Mouse (Mus musculus): ENCODE measurements around the gene Fam163b.

The Fam163b gene

DNA sequence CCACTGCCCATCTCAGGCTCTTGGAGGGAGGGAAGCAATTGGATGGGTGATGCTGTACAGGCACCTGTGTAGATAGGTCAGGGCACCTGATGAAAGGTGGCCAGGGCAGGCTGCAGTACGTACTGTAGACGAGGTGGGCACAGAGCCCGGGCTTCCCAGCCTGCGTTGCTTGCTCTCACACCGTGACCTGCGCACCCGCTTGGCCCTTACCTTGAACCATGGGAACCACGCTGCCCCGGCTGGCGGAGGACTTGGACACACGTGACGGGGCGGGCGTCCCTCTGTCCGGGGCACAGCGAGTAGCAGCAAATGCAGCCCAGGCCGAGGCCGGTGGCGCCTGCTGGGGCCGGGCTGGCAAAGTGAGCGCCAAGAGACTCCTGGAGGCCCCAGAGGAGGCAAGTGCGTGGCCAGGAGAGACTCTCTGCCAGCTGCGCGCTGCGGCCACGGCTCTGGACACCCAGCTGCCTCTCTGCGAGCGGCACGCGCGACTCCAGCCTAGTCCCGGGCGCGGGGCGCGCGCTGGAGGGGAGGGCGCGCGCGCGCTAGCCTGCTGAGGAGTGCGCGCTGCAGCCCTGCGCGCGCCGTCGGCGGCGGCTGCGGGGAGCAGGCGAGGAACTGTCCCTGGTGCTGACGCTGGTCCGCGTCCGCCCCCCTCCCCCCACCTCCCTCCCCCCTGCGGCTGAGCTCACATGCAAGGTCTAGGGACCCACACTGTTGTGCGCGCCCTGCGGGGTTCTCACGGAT, at the start of gene Fam163b:
Fam163b (minus strand) TSS at position 542 of the 744 bp plus-strand sequence.
- DNase-seq (ENCODE audit: low spot score), result peak; percentile 71

DNA sequence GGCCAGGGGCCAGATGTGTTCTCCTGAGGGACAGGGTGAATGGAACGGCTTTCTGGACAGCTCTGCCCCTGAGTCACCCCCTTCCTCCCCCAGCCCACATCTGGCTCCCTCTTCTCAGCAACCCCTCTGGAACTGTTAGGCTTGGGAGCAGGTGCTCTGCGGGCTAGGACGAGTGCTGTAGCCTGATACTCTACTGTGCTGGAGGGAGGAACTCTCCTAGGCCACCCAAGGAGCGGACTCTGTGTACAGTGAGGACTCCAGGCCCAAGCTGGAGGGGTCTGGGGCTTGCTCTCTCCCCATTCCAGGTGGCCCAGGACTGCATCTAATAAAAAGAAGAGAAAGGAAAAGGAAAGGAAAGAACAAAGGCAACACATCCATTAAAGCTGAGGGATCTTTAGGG, 47.7 kb upstream of the Fam163b start:
- no peak for DNase-seq (ENCODE audit: low spot score)

DNA sequence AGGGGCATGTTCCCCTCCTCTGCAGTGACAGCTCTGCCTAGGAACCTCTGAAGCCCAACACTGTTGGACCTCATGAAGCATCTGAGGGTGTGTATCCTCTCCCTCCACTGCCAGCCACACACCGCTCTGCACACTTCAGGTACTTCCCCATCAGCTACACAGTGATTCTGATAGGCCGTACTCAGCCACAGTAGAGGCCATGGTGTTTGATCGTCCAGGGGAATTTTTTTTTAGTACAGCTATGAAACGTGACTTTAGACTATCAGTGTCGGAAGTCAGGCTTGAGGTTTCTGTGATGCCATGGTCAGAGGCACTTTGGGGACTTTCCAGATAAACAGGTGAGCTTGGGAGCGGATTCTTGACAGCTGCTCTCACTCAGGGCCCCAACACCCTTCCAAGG, 45.2 kb upstream of the Fam163b start:
- DNase-seq (ENCODE audit: low spot score), result no peak

DNA sequence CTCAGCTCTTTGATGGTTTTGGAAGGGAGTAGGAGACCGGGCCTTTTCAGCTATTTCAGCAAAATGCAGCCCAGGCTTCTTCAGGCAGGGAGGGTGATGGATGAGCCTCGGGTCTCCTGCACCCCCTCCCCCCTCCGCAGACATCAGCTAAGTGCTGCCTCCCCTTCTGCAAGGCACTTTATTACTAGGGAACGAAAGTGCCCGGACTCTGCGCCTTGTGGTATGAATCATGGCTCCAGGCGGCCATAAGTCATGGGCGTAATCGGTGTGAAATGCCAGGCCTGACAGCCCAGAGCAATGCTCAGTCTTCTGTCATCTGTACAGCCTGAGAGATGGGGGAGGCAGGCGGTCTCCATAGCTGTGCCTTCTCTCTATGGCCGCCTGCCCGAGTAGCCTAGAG, 41.4 kb upstream of the Fam163b start:
- no peak for DNase-seq (ENCODE audit: low spot score)

DNA sequence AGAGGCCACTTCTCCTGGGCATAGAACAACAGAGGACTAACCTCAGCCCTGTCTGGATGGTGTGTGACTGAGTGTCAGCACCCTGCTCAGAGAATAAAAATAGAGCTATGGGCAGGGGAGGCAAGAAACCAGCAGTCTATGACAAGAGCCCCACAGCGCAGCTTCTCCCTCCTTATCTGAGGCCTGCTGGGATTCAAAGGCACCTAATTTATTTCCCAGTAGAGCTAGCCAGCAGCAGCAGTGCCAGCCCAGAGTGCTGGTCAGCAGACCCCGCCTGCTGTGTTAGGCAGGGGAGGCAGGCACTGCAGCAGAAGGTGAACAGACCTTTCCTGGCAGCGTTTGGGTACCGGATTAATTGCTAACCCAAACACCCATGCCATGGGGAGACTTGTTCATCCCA, 39.6 kb upstream of the Fam163b start:
- DNase-seq (ENCODE audit: low spot score), result no peak

DNA sequence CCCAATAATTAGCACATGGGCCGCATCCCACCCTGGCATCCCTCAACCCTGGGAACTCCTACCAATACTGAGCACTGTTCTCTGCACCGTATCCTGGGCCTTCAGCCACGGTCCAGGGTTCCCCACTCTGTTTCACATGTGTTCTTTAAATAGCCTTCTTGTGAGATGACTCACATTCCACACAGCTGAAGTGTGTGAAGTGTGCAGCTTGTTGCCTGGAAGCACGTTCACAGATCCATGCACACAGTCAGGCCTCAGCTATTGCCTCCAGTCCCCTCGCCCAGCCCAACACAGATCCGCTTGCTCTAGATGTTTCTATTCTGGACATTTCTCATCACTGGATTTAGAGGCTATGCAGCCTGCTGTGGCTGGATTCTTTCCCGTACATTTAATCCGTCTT, 36.8 kb upstream of the Fam163b start:
- DNase-seq (ENCODE audit: low spot score), result no peak

DNA sequence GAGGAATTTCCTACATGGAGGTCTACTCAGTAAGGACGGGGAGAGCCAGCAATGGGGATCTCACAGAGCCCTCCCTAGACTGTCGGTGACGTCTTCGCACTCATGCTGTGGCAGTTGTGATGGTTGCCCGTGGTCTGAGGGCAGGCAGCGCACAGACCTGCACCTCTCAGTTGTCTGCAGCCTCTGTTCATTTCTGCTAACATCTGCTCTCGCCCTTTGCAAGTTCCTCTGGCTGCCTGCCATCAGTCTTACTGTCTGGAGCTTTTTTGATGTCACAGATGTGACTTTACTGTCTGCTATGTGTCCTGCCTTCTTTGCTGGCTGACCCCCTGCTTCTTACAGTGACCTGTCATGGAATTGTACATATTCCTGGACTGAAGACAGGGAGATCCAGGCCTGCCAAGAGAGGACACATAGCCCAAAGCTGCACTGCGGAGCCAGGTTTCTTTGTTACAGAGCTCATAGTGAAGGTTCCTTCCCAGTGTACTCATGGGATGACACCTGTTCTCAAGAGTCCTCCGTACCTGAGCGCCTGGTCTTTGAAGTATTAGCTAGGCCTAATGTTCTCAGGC, 33.5 kb upstream of the Fam163b start:
- DNase-seq (ENCODE audit: low spot score), result peak; percentile 65

DNA sequence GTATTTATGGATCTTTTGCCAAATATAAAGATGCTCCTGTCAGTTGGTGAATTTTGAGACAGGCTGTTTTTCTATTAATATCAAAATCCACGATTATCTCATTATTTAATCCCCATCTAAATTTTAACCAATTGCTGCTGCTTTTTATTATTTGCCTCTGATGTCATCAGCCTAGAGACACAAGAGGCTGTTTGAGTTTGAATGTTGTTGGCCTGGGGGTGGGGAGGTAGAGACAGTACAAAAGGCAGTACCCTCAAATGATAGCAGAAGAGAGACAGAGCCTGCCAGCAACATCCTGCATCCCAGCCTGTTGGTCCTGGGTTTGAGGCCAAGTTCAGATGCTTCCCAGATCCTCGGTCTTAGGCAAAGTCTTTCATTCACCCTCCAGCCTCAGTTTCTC, 32.0 kb upstream of the Fam163b start:
- DNase-seq (ENCODE audit: low spot score), result no peak

DNA sequence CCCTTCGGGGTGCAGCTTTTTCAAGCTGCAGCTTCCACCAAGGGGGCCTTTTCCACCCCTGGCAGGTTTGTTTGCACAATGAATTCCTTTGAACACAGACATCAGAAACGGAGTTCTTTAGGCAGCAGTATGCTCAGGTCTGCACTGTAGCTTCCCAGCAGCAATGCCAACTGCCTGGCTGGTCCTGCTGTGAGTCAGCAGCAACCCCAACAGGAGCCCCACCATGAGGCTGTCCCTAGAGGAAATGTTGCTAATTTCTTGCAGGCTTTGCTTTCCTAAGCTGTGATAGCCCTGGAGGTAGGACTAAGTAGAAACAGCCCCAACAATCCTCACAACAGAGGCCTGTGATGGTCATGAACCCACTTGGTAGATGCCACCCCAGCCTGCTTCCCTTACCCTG, 24.7 kb upstream of the Fam163b start:
- no peak for DNase-seq (ENCODE audit: low spot score)

DNA sequence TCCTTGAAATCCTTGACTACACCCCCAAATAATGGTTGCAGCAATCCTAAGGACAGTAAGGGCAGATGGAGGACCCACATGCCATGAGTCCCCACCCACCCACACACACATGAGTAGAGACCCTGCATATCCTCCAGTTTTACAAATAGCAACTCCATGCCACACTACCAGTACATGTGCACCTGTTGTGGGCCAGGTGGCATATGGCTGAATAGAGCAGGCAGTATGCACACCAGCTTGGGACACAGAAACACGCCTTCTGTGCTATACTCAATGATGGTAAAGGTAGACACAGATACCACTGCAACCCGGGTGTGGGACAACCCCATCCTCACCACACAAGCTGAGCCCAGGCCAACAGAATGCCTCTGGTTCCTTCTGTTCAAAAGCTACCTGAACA, 23.8 kb upstream of the Fam163b start:
- DNase-seq (ENCODE audit: low spot score), result no peak

DNA sequence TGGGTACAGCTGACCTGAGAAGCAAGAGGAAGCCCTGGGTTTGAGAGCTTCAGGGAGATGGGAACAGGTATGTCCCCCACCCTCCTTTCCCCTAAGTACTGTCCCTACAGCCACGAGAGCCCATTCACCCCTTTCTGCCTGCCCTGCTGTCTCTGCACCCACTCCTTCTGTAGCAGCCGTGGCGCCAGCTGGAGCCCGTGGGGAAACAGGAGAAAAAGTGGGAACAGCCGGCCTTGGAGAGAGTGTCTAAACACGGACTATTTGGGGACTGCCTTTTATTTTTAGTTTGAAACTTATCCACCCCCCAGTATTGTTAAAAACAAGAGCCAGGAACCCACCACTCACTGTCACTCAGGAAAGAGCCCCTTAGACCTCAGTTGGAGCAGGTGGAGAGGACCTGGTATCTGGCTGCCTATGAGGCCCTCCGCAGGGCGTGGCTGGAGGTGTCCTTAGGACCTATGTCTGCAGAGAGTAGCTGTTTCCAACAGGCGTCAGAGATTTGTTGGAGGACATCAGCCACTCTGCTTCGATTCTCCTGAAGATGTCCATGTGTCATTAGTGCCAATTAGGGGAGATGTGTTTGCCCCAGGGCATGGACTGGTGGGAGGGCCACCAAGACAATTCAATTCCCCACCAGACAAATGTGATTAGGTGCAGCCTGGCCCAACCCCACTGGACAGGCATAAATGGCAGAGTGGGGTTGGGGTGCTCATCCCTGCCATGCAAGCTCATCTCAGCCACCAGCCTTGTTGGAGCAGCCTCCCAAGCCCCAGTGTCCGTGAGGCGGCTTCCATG, 22.7 kb upstream of the Fam163b start, which contains the start of gene Dbh:
Dbh (plus strand) TSS at position 438 of the 795 bp plus-strand sequence.
- no peak for DNase-seq (ENCODE audit: low spot score)

DNA sequence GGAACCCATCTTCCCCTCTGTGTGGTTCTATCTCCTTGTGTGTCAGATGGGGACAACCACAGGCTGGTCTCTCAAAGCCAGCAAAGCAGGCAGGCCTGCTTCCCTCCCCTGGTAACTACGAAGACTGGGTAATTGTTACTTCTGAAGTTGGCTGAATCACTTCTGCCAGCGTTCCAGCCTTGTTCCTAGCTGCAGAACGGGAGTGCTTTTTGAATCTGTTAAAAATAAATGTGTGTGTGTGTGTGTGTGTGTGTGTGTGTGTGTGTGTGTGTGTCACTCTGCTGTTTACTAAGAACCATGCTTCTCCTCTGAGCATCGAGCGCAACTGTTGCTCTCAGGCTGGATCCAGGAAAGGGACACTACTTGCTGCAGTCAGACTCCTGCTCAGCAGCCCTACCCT, 21.6 kb upstream of the Fam163b start:
- no peak for DNase-seq (ENCODE audit: low spot score)

DNA sequence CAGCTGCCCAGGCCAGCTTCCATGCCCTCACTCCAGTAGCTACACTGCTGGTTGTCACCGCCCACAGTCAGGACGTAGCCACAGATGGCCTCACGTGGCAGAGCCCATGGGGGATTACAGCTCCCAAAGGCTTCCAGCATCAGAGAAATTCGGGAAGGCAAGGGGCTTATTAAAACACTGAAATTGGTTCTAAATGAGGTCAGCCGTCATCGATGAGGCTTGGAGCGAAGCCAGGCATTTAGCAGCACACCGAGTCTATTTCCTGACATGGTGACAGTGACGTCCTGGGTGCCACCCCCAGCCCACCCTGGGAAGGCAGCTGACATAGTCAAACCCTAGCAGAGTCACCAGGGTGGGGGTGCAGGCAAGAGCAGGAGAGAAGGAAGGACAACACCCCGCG, 20.4 kb upstream of the Fam163b start:
- DNase-seq (ENCODE audit: low spot score), result no peak

DNA sequence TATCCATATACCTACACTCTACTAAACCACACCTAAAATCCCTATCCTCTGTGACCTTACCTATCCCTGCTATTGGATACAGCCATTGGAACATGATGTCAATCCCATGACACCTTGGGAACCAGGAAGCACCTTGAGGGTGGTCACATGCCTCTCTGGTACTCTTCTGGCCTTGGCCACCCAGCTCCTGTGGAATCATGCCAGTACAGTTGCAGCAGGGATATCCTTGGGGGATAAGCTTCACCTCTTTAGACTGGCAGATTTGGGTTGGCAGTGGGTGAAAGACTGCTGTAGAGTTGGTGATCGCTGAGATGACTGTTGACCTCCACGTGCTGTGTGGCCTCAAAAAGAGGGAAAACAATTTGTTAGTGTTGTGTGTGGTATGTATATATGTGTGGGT, 19.2 kb upstream of the Fam163b start:
- no peak for DNase-seq (ENCODE audit: low spot score)

DNA sequence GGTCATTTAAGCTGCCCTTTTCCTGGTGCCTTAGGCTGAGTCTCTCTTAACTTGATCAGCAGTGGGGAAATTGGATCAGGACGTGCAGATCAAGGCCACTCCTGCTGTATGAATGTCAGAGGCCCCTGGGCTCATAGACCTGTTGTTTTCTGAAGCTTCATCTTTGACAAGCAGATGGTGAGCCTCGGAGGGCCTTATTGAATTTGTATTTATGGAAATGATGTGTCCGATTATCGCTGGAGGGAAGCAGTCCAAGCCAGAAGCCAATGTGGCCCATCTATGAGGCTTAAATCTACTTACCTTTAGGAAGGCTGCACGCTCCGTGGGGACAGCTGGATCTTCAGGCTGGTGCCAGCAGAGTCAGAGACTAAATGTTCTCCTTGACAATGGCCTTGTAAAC, 14.3 kb upstream of the Fam163b start:
- no peak for DNase-seq (ENCODE audit: low spot score)

DNA sequence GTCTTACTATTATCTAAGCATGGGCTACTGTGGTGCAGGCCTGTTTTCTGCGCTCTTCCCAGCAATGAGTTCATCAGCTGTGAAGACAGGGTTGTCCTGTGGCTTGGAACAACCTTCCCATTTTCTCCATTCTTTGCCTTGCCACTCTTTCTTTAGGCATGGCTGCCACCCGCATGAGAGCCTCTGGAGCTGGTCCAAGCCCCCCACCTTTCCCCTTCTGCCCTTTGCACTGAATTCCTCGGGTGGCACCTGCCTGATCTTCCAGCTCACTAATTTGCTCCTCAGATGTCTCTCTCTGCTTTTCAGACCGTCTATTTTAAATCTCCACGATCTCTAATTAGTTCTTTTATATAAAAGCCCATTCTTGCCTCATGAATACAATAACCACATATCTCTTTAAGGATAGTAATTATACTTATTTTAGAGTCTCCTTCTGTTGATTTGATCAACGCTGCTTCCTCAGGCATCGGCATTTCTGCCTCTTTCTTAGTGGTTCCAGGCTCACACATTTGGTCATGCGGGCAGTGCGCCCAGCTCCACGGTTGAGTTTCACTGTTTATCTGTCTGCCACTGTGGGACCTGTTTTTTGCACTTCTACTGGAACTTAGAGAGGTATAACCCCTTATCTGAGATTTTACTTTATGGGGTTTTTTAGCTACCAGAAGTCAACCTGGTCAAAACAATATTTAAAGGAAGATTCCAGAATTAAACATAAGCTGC, 12.3 kb upstream of the Fam163b start:
- DNase-seq (ENCODE audit: low spot score), result no peak

DNA sequence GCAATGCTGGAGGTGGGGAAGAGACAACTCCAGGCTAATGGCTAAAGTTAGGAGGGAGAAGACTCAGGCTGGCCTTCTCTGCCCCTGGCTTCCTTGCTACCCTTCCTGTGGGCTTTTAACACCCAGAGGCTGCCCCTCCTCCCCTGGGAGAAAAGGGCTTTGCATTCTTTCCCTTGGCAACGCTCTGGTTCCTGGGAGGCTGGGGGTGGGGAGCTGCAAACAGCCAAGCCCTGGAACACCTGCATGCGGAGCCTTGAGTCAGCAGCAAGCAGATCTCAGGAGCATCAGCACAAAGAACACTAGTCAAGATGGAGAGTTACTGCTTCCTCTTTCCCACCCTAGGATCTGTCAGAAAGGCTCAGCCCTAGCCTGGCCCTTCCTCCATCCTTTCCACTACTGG, 7.2 kb upstream of the Fam163b start:
- DNase-seq (ENCODE audit: low spot score), result no peak

DNA sequence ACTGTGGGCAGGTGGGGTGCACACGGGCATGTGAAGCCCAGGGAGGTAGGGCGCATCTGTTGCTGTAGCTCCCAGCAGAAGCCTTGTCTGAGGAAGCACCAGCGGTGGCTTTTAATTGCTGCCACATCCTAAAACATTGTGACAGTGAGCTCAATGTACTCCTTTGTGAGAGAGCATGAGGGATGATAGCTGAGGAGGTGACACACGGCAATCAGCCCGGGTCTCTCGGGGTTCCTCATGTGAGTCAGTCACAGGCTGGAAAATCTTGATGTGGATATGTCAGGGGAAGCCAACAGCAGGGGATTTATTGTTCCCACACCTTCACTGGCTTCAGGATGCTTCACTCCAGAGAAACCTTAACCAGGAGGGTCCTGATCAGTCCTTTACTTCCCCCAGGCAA, 4.5 kb upstream of the Fam163b start:
- DNase-seq (ENCODE audit: low spot score), result no peak

DNA sequence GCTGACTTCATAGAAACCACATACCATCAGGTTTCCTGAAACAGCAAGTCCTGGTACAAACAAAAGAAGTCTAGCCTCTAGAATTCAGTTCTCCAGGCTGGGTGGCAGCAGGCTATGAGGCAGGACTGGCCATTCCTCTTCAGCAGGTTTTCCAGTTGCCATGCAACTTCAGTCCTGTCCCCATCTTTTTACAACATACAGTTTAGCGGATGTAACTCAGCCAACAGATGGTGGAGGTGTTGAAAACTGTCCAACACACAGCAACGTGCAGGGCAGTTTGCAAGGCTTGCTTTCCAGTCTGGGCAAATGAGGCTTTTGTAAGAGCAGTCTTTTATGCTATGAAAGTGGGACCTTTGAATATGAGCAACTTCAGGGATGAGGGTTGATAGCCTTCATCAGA, 2.7 kb upstream of the Fam163b start:
- DNase-seq (ENCODE audit: low spot score), result no peak

DNA sequence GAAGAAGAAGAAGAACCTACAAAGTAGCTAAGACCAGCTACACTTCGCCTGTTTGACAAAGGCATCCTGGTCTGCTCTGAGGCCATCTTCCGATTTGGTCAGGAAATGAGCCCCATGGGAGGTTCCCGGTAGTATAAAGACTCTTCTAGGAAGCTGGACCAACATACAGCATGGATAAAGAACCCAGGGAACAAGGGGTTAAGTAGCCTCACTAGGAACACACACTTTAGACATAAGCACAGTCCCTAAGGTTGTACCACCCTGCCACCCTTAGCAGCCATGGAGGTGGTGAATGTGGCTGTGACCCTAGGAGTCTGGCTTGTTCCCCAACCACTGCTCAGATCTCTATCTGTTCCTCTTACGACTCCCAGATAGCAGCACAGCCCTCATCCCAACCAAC, 3.9 kb downstream of the Fam163b start:
- no peak for DNase-seq (ENCODE audit: low spot score)

DNA sequence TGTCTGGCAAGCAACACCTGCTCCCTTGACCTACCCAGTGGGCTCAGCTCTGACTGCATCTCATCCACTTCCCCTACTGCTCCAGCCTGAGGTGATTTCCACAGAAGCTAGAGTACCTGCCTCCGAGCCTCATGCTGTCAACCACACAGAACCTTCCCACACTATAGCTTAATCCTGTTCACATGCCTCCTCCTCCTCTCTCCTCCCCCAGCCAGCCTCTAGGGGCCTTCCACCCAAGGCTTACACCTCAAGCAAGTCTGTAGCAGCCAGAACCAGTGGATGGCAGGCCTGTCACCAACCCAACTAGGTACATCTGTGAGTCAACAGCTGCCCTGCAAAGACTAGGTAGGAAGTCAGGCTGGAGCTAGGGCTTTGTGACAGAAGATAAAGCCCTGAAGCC, 5.5 kb downstream of the Fam163b start:
- no peak for DNase-seq (ENCODE audit: low spot score)

DNA sequence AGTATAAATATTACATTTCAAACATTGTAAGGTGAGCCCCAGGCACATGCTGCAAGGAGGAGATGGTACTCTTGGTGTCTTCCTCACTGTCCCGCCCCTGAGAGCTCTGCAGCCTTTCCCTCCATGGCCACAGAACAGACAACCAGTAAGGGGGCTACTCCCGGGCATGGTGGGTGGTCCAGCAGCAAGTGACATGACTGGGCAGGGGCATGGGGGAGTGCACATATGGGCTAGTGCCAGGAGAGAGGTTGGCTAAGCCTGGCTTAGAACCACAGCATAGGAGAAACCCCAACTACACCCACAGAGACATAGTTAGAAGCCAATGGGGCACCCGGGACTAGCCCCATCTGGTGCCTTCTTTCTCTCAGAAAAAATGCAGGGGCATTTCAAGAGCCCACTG, 6.0 kb downstream of the Fam163b start:
- no peak for DNase-seq (ENCODE audit: low spot score)

DNA sequence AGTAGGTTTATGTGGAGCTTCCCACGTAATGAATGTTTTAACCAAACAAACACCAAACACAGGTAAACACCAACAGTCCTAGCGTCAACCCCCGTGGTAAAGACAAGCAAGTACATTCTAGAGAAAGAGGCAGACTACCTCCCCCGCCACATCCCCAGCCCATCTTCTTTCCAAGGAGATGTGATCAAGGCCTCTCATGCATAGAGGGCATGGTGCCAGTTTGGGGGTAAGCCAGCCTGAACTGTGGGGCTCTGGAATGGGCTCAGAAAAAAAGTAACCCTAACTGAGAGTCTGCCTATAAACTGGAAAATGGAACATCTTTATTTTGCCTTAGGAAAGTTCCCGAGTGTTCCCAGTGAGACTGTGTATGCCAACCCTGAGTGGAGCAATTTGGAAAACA, 6.4 kb downstream of the Fam163b start:
- DNase-seq (ENCODE audit: low spot score), result no peak
